Mouse (Mus musculus): ENCODE data around the gene Sox18. TPM values are rescaled to one million over a fixed set of nuclear protein-coding genes. Genes with fewer than 3 reads are reported as not detected.

Sox18 gene
- total RNA-seq, 4 experiments from 2014 or later = 19.1 to 36.7 (median 32.9) TPM

DNA sequence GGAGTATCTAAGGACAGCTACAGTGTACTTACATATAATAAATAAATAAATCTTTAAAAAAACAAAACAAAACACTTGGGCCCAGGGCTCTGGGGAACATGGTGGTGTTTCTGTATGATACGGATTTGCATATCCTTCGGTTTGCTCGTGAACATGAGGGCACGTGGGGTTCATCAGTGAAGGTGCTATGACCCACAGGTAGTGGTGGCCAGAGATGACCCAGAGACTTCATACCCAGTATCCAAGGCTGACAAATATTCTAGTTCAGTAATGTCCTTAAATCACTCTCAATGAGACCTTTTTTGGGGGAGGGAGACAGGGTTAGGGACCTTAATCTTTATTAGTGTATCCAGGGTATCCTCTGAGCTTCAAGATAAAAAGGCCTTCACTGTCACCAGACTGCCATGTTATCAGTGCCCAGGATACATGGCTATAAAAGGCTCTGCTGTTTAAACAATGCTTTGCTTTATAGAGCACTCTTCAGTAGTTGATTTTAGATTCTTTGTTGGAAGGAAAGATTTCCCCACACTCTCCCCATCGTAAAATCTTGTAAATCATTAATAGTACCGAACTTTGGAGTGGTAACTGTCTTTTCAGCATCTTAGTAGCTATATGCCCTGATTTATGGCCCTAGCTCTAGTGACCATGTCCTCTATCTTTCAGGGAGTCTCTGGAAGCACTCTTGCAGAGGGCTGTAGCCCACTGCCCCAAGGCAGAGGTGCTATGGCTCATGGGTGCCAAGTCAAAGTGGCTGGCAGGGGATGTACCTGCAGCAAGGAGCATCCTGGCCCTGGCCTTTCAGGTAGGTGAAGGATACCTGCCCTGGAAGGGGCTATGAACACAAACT lies 24.6 kb downstream of the Sox18 start:
- no peak for DNase-seq

DNA sequence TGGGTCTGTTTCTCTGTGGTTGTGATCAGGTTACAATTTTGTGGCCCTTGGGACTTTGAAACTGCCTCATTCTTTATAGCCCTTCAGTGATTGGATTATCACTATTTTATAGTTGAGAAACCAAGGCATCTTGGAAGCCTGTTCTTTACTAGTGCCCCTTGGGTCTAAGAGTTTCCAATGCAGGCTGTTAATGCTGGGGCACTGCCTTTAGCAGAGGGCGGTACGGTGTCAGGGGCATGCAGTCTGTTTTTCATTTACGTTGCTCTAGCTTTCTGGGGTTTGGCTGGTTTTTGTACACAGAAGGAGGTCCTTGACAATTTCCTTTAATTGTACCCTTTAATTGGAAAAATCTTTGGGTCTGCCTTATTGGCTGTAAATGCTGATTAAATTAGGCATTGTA lies 25.8 kb downstream of the Sox18 start:
- no peak for DNase-seq

DNA sequence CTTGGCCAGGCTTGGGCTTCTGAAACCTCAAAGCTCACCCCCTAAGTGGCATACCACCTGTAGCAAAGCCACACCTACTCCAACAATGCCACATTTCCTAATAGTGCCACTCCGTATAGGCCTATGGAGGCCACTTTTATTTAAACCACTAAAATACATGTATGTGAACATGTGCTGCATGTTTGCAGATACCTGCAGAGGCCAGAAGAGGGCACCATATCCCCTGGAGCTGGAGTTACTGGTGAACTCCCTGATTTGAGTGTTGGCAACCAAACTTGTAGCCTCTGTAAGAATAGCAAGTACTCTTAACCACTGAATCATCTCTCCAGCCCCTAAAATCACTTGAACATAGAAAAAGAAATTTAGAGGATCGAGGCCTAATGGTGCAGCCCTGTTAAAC lies 27.1 kb downstream of the Sox18 start:
- DNase-seq = peak; percentile 23

DNA sequence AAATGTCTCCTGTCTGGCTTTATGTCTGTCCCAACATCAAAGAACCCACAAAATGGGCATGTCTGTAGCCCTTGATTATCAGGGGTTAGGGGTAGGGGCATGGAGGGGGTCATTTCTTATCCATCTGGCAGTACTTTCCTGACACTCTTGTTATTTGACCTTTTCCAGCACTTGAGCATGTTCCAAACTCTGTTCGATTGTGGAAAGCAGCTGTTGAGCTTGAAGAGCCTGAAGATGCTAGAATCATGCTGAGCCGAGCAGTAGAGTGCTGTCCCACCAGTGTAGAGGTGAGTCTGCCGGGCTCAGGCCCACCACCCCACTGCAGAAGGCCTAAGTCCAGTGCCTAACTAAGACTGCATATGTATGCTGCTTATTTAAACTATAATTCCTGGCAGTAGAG lies 35.6 kb downstream of the Sox18 start:
- DNase-seq = no peak

DNA sequence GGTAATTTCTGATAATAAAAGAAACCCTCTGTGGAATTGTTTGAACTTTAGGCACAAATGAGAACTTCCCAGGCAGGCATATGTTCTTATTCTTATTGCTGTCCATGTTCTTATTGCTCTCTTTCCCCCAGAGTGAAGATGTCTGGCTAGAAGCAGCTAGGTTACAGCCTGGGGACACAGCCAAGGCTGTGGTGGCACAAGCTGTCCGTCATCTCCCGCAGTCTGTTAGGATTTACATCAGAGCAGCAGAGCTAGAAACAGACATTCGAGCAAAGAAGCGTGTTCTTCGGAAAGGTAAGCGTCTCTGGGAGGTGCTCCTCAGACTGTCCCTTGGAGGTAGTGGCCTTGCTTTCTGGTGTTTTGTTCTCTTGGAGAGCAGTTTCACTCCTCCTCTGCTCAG lies 38.8 kb downstream of the Sox18 start:
- no peak for DNase-seq

DNA sequence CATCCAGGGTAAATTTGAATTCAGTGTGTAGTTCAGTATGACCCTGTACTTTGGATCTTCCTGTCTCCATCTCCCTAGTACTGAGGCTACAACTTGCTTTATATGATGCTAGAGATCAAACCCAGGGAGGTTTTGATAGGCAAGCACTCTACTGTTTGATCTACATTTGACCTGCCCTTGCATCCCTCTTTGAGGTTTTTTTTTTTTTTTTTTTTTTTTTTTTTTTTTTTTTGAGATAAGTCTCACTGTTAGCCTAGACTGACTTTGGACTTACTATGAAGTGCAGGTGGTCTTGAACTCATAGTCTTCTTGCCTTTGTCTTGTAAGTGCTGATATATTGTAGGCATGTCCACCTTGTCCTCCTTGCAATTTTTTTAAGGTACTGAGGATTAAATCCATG lies 43.0 kb downstream of the Sox18 start:
- DNase-seq = no peak

DNA sequence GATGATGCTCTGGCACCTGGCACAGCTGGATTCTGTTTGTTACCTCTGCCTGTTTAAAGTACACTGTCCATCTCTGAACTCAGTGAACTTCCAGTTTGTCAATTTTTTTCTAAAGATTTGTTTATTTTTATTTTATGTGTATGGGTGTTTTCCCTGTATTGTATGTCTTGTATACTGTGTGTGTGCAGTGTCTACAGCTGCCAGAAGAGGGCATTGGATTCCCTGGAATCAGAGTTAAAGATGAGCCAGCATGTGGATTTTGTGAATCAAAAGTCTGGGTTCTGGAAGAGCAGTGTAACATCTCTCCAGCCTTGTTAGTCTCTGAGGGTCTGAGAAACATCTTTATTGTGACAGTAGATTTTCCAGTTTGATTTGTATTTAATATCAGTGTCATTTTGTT lies 48.0 kb downstream of the Sox18 start:
- DNase-seq = no peak

Other genes starting within 250 kb of the Sox18 start
- gene Zbtb46, start 212.2 kb downstream of the Sox18 start, total RNA-seq (2022) = 10 to 100 TPM; 14.0 to 25.1 (median 17.7) TPM
- gene Abhd16b, start 178.4 kb downstream of the Sox18 start, total RNA-seq (2022) = not detected
- gene Tpd52l2, start 174.5 kb downstream of the Sox18 start, total RNA-seq (2022) = 100 to 1,000 TPM; 117 to 138 (median 127) TPM
- gene Dnajc5, start 151.2 kb downstream of the Sox18 start, total RNA-seq (2022) = 100 to 1,000 TPM; 105 to 115 (median 108) TPM
- 100 to 1,000 TPM in 3 of 4 experiments, 10 to 100 TPM in 1; 94.3 to 171 (median 118) TPM for gene Uckl1, start 86.7 kb downstream of the Sox18 start, total RNA-seq (2022)
- 10 to 100 TPM; 69.0 to 85.2 (median 76.4) TPM for gene Prpf6, start 79.8 kb downstream of the Sox18 start, total RNA-seq (2022)
- 100 to 1,000 TPM in 2 of 4 experiments, 10 to 100 TPM in 2; 52.3 to 113 (median 89.3) TPM for gene Zfp512b, start 78.8 kb downstream of the Sox18 start, total RNA-seq (2022)
- 10 to 100 TPM; 16.1 to 33.3 (median 21.8) TPM for gene Samd10, start 72.4 kb downstream of the Sox18 start, total RNA-seq (2022)
- gene Gm29797, start 14.6 kb downstream of the Sox18 start, total RNA-seq (2022) = under 1 TPM in 1 of 4 experiments, not detected in 3; 0.38 TPM
- 10 to 100 TPM in 2 of 4 experiments, 1 to 10 TPM in 2; 6.6 to 16.4 (median 11.4) TPM for gene Tcea2, start 8.7 kb upstream of the Sox18 start, total RNA-seq (2022)
- 10 to 100 TPM; 23.7 to 26.0 (median 25.3) TPM for gene Rgs19, start 22.3 kb upstream of the Sox18 start, total RNA-seq (2022)
- gene Lkaaear1, start 26.8 kb upstream of the Sox18 start, total RNA-seq (2022) = not detected
- 1 to 10 TPM; 2.3 to 5.9 (median 4.8) TPM for gene Oprl1, start 43.4 kb upstream of the Sox18 start, total RNA-seq (2022)
- gene Myt1, start 91.7 kb upstream of the Sox18 start, total RNA-seq (2022) = 1 to 10 TPM; 3.0 to 9.3 (median 6.4) TPM
- gene Pcmtd2, start 166.2 kb upstream of the Sox18 start, total RNA-seq (2022) = 100 to 1,000 TPM in 2 of 4 experiments, 10 to 100 TPM in 2; 87.3 to 104 (median 99.9) TPM
- gene Polr3k, start 192.7 kb upstream of the Sox18 start, total RNA-seq (2022) = 10 to 100 TPM; 18.3 to 24.6 (median 22.7) TPM

All from adrenal gland, adult 8-10 months (tissue).